Mouse (Mus musculus): ENCODE results near the gene Med24. TPM values are rescaled to one million over a fixed set of nuclear protein-coding genes. Genes with fewer than 3 reads are reported as not detected.
A peak's percentile ranks its signal among the peaks of the same experiment; 100 is the strongest.
"Not testable (repeated sequence)": the region's sequence is repeated elsewhere in the genome, so short reads cannot be mapped to it uniquely, and the experiment has no call there.

Gene Med24
- total RNA-seq, 2 experiments from 2014 or later, result 40.4 to 58.0 TPM

DNA sequence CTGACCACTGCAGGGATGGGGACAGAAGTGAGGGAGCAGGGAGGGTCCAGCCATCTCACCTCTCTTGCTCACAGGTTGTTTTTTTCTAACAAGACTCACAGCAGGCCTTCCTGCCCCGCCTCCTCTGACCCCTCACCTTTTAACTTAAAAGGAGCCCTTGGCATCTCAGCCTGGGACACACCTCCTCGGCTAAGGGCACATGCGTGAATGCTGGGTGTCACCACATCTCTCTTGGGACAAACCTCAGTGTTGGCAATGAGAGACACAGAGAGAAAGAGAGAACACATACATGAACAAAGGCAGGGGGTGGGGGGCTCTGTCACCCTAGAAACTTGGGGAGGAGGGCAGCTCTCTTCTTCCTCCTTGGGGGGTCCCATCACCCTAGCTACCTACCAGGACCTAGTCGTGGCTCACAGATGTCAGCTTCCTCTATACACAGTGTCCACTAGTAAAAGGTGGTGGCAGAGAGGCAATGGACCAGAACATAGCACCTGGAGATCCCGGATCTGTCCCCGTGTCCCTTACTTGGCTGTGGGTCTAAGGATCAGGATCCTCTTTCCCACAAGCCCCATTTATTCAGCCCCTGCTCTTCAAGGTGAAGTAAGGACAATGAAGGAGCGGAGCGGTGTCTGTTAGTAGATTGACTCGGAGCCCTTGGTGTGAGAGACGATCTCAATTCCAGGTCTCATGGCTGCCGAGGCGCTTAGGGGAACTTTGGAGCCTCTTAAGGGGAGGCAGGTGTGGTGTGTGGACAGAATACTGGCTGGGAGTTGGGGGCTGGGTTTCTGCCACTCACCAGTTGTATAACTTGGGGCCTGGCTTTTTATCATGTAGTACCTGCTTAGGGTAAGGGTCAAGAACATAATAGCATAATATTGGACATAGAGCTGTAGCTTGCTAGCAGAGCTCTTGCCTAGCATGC, 17.0 kb upstream of the Med24 start:
- DNase-seq, result peak; percentile 59

DNA sequence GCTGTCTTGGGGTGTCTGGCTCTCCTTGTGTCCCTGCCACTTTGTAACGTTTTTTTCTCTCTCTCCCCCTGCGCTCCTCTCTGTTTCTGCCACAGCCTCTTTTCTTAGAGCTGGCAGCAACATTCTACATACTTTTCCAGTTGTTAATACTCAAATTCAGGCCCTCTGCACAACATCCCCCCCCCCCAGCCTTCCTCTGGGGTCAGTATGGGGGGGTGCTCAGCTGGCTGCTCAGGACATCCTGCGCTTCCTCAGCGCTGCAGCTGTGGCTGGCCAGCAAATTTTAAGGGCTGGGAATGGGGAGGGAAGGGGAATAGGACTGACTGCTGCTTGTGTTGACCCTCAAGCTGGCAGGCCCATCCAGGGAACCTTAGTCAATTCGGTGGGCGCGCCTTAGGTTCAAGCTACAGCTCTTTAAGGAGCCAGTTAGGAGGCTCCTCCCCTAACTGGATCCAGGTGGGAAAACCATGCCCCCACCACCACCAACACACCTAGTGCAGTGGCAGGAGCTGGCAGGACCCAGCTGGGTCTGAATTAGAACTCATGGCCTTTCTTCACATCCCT, 15.3 kb upstream of the Med24 start:
- no peak for DNase-seq

DNA sequence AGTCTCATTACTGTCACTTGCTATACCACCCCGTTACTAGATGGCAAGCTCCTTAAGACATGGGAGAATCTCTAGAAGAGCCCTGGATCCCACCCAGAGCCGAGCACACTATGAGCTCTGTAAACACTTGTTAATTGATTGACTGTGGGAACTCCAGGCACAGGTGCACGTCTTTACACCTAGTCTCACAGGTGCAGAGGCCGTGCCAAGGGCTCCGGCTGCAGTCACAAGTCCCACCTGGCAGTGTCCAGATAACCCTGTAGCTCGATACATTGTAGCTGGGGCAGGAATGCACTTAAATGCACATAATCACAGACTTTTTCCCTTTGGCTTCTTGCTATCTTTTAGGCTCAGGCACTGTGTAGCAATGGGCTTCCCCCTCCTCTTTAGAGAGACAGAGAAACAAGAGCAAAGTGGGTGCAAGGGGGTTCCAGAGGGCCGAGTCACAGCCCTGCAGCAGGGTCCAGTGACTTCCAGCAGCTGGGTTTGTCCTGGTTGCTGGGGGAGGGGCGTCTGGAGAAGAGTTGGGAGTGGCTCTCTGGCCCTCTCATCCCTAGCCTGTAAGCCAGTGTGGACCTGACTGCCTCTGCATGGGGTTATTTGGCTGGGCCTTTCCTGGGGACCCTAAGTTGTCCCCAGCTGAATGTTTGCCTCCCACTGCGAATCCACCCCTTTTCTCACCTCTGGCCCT, 14.6 kb upstream of the Med24 start:
- DNase-seq, result peak; percentile 75

DNA sequence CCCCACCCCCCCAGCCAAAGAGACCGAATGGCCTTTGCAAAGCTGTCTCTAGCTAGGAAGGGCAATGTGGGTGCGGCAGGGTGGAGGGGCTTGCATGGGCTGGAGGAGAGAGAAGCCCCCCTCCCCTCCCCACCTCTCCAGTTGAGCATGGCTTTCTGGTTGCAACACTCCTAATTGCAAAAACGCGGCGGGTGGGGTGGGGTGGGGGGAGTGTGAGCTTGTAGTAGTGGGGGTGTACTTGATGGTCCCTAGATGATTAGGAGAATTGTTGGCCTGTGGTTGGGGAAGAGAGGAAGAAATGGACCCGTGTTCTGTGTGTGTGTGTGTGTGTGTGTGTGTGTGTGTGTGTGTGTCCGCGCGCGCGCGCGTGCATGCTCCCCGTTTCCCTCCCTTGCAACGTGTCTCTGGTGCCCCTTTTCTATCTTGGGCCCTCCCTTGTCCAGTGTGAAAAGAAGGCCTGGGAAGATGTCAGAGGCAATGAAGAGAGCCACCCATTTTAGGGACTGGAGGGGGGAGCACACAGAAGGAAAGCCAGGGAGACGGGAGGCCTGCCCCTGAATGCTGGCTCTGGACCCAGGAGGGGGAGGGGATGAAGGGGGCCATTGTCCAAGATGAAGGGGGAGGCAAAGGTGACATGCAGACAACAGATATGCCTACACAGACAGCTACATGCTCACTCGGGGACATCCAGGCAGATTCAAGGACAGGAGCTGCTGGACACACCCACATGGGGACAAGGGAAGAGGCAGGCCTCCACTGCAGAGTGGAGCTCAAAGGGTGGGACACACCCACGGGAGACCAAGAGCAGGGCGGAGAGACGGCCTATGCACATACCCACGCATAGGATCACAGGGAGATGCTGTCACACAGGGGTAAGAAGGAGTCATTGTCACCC, 13.4 kb upstream of the Med24 start:
- peak; percentile 62 for DNase-seq

DNA sequence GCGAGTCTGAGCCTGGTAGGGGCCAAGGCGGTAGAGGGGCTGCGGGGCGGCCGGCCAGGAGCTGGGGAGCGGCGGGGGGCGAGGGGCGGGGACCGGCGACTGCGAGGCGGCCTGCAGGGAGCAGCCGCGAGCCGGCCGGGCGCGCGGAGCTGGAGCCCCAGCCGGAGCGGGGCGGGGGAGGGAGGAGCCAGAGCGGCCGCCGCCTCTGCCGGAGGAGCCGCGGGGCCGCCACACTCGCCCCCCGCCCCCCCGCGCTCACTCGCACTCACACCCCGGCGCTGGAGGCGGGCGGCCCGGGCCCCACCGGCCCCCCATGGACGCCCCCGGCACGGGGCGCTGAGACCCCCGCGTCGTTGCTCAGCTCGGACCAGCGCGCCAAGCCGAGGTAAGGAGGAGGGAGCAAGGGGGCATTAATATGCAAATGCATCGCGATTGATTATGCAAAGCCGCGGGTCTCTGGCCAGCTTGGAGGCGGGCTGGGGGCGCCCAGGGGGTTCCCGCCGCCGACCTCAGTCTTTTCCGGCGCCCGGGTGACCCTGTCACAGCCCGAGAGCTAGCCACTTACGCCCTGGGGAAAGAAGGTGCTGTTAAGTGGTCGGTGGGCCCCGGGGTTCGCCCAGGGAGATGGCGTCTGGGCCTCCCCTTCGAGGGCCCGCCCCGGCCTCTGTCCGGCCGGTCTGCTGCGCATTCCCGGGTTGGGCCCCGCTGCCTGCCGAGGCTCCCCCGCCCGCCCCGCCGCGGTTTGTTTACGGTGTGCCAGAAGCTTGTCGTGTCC, 12.6 kb upstream of the Med24 start:
- peak; percentile 91 for DNase-seq

DNA sequence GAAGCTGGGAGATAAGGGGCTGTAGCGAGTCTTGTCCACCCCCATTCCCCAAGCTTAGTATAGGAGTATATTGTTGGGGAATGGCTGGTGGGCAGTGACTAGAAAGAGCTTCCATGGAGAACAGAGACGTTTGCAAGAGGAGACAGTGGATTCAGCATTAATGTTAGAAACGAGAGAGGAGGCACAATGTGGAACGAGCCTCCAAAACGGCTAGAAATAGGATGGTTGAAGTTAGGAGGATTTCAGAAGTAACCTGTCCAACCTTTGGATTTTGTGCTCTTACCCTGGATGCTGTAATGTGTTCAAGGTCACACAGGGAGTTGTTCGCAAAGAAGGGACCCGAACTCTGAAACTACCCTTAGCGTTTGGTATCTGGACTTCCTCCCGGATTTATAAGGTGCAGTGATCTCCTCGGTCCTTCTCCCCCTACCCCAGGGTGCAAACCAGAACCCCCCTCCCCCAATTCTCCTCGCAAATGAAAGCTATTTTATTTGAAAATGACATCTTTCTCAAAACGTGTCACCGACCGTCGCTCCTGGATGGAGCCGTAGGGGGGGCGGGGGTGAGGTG, 11.9 kb upstream of the Med24 start:
- DNase-seq, result no peak

DNA sequence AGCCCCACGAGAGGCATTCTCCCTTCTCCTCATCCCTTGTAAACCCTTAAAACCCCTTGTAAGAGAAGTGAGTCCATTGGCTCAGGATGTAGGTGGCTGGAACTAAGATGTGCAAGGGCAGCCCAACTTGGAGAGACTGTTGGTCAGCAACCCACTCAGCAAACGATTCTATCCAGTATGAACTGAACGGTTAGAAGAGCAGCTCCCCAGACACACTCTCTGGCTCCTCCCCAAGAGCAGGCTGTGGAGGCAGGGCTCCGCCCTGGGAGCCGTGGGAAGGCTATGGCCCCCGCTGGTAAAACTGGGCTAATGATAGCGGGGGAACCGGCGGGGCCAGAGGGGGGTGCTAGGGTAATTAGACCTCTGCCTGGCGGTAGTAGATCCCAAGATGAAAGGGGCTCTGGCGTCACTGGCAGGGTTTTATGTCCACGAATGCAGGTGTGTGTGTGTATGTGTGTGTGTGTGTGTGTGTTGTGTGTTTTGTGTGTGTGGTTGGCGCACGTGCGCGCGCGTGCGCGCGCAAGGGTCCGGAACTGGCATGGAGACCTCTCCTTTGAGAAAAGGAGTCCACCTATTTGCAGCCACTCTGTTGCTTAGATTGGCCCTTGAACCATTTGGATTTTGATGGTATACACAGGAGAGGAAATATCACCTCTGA, 11.3 kb upstream of the Med24 start, which contains the start of gene Thra:
Gene Thra (plus strand): TSS at position 246 of the 658 bp plus-strand sequence.
- peak; percentile 85 for DNase-seq

DNA sequence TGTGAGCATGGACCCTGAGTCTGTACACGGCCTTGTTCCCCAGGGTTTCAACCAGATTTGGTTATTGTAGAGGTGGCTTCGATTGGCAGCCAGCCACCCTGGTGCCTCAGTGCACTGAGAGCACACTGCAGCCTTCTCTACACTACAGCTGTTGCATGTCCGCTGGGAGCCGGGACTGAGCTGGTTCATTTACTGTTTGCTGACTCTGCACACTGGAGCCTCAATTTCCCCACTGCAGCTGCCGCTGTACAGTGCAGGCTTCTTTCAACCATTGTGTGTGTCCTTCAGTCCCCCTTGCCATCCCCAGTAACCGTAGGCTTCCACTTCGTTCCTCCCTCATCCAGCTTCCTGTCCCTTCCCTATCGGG, 10.8 kb upstream of the Med24 start:
- no peak for DNase-seq

DNA sequence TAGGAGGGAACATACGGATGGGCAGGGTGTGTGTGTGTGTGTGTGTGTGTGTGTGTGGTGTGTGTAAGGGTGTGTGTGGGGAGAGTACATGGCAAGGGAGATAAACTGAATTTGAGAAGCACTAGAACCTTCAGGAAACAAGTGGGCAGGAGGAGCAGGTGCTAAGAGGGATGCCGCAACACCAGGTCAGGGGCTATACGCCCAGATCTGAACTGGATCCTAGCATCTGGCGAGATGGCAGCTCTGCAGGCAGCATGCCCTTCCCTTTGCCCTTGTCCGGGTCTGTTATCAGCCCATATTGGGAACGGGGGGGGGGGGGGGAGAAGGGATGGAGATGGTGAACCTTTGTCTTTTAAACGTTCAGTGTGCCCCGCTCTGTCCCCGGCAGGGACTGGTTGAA, 9.7 kb upstream of the Med24 start:
- no peak for DNase-seq

DNA sequence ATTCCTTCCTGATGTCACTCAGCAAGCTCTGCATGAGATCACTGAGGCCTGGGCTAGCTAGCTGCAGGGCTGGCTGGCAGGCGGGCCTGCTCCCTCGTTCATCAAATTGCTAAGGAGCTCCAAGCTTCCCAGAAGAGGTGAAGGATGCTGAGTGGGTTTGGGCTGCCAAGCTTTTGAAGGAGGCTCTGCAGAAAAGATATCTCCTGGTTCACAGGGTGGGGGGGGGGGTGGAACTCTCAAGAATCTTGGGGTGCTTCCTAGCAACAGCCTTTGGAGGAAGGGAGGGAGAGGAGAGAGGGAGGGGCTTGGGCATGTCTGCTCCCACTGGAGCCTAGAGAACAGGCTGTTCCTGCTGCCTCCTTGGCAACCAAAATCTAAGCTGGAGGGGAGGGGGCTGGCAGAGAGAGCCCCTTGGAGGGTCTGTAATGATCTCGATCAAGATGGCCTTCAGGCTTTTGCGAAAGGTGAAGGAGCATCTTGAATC, 9.2 kb upstream of the Med24 start:
- DNase-seq, result no peak

DNA sequence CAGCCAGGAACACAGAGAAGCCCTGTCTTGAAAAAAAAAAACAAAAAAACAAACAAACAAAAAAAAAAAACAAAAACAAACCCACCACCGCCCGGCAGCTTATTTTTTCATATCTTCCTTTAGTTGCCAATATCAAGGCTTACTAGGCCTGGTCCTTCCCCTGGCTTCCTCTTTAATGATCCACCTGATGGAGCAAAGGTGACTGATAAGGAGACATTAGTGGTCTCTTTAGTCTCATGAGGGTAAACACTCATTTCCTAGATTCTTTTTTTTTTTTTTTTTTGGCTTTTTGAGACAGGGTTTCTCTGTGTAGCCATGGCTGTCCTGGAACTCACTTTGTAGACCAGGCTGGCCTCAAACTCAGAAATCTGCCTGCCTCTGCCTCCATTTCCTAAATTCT, 8.0 kb upstream of the Med24 start:
- DNase-seq, result not testable (repeated sequence)

DNA sequence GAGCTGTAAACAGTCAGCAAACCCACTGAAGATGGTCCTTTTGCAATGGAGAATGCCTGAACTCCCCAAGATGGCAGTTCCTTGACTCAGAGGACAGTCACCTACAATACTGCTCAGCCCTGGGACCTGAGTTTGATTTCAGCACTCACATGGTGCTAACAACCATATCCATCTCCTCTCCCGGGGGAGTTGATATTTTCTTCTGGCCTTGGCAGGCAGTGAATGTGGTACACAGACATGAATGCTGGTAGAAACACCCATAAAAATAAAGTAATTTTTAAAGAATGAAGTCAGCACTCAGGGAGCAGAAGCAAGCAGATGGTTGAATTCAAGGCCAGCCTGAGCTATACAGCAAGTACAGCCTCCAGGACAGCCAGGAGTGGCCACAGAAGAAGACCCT, 6.9 kb upstream of the Med24 start:
- DNase-seq, result no peak

DNA sequence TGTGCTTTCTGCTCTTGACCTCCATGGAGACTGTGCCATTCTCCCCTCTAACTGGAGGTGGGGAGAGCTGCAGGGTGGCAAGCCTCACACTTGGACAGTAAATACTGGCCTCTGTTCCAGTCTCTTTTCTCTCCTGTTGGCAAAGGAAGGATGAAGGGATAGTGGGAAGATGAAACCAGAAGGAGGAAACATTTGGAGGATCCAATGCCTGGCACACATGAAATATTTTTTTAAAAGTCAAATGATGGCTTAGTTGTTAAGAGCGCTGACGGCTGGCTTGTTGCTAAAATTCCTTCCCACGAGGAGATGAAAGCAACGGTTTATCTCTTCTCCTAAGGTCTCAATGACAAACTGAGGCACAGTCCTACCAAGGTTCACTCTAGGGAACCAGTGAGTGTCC, 5.9 kb upstream of the Med24 start:
- DNase-seq, result no peak

DNA sequence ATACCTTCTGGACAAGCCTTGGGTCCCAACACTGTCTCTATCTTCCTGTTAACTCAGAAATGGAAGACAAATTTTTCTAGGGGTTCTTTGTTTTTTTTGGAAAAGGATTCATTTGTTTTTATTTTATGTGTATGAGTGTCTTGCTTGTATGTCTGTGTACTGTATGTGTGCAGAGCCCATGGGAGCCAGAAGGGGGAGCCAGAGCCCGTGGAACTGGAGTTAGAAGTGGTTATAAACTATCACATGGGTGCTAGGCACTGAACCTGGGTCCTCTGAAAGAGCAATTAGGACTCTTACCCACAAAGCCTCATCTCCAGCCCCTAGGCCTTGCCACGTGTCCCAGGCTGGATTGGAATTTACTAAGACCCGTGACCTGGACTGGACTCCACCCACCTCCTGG, 4.8 kb upstream of the Med24 start:
- DNase-seq, result no peak

DNA sequence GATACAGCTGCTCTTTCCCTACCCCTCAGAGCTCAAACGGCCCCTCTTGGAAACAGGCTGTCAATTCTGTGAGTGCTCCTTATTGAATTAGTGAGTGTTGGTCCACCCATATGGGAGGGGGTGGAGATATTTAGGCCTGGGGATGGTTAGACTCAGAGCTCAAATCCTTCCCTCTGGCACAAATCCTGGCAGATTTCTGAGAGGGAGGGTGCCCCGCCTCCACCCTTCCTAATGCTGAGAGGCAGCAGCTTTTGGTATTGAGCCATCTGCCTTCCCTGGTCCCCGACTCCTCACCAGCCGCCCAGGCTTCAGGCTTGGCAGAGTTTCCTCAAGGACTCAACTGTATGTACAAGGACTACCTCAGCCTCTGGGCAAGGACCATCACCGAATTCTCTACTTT, 1.9 kb upstream of the Med24 start:
- DNase-seq, result peak; percentile 77

DNA sequence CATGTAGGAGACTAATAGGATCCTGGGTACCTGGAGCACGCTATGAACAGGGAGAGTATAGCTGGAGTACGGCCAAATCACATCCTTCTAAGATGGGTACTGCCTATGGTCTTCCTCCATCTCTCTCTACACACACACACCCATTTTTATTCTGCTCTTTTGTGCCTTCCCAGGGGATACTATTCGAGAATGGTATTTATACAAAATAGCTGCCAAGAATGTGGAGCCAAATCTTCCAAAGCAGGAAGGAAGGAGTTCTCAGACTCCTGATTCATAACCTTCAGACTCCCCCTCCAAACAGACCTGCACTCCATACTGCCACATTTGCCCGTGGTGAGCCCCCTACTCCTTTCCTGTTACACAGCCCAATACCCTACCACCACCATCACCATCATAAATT, 1.5 kb upstream of the Med24 start:
- DNase-seq, result no peak

DNA sequence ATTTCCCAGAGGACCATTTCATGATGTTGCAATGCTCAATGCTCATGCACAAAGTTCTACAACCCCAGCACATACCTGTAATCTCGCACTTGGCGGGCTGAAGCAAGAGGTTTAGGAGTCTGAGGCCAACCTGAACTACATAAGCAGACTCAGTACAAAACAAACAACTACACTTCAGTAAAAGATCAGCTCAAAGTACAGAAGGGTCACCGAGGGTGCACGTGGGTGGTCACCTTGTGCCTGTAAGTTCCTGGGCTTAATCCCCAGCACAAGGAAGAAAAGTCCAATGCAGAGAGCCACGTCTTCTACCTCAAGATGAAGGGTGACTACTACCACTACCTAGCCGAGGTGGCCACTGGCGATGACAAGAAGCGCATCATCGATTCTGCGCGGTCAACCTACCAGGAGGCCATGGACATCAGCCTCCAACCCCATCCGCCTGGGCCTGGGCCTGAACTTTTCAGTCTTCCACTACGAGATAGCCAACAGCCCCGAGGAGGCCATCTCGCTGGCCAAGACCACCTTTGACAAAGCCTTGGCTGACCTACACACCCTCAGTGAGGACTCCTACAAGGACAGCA, 3.2 kb downstream of the Med24 start:
- no peak for DNase-seq

DNA sequence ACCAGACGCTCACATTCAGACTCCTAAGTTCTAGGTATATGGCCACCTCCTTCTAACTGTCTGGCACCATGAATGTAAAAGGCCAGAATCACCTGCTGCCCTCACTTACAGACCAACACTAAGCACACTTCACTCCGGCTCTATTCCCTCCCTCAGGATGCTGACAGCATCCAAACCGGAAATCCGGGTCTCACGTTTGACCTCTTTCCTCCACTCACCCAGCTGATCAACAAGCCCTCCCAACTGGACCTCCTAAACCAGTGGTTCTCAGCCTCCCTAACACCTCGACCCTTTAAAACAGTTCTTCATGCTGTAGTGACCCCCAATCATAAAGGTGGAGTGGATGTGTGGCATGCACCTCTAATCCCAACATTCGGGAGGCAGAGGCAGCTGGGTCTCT, 6.1 kb downstream of the Med24 start:
- DNase-seq, result no peak

DNA sequence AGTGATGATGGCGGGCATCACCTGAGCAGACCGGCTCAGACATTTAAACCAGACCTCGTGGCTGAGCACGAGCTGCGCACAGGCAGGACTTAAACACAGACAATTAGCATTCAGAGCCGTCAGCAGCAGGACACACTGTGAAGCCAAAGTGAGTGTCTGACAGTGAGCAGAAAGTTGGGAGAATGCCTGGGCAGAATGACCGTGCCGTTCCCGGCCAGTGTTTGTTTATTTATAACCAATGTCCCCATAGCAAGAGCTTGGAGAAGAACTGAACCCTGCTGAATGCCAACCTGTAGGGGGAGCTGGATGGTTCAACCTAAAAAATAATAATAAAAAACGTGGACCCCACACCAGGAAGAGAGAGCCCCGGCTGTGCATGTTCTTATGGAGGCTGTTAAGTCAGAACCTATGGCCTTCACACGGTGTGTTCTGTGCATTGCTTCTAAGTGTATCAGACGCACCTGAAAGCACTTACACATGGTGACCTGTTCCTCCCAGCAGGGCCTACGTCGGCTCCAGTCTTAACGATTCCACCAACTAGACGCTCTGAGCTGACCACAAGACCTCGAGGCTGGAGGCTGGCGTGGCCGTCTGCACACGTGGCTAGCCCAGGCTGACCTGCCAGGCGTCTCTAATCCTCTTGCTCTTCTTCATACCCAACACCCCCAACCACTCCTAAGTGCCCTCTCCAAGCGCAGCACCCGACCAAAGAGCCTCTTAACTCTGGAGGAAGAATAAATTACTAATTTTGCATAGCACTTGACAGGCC, 7.6 kb downstream of the Med24 start:
- peak; percentile 67 for DNase-seq
